Mouse (Mus musculus) cortical plate, adult 2 months (tissue): ENCODE data around the gene Igfbp7.

Experiments
- CTCF ChIP-seq: fragments of 200-500 bp; IDR thresholded peaks from 2 replicates; pipeline ENCODE4 v1.5.1; 2011; ENCODE audit warnings: mild to moderate bottlenecking, control low read depth, low read length; ENCODE audit not compliant: insufficient read depth; ENCODE audit errors: extremely low read depth
- POLR2A ChIP-seq: fragments of 200-500 bp; IDR thresholded peaks from 2 replicates; pipeline ENCODE4 v1.6.1; 2011; ENCODE audit warnings: mild to moderate bottlenecking, low read length, control low read depth; ENCODE audit not compliant: insufficient read depth; ENCODE audit errors: extremely low read depth

GRCm38 (mm10) chr5:77428526-77428925, 20.7 kb upstream of the Igfbp7 start:
- no peak for TF ChIP-seq CTCF
- no peak for TF ChIP-seq POLR2A
